Mouse (Mus musculus): ENCODE measurements at regions not wholly inside any gene's neighbourhood (a gene's known extent, or its start where the extent isn't known, plus 50 kb on each side); places are given as distances from the start of the nearest gene placed in this dataset.

- Histone ChIP-seq H3K9ac (no peak overlapping the region), H3K27ac (no peak overlapping the region), H3K9me3 (replicated peaks) (no peaks in the 10 kb centered on the region), H3K4me1 (0 out of 2 replicates have a peak, but pooled peaks cover 3% of the 10 kb centered on the region), H3K36me3 (no peaks in the 10 kb centered on the region), H3K4me2 (no peak overlapping the region), H3K4me3 (replicated peaks) (no peak overlapping the region), H3K27me3 (no peaks in the 10 kb centered on the region)
- ATAC-seq (replicated peaks; ENCODE audit: low FRiP score) = peak; percentile 75; the same call in 1 of the 2 replicates
- 18% methylated on average over 1 of the region's 1 CpGs for WGBS
These were observed 61.7 kb upstream of the Mtpn start for GRCm38 (mm10) chr6:35601373-35601772.

GRCm38 (mm10) chr6:35599841-35600240 is 60.2 kb upstream of the Mtpn start:
- 56% methylated on average over 1 of the region's 1 CpGs for WGBS
- Histone ChIP-seq H3K9ac (no peak overlapping the region), H3K4me3 (replicated peaks) (no peak overlapping the region), H3K27me3 (no peaks in the 10 kb centered on the region), H3K4me2 (no peak overlapping the region), H3K36me3 (no peaks in the 10 kb centered on the region), H3K9me3 (replicated peaks) (no peaks in the 10 kb centered on the region), H3K27ac (no peak overlapping the region), H3K4me1 (0 out of 2 replicates have a peak, but pooled peaks cover 3% of the 10 kb centered on the region)
- no peak for ATAC-seq (replicated peaks; ENCODE audit: low FRiP score)

- no peaks in the 10 kb centered on the region for H3K9me3 ChIP-seq (replicated peaks)
- H3K27ac ChIP-seq = no peak overlapping the region
- H3K36me3 ChIP-seq = no peaks in the 10 kb centered on the region
- H3K27me3 ChIP-seq = no peaks in the 10 kb centered on the region
- no peak for ATAC-seq (replicated peaks; ENCODE audit: low FRiP score)
- H3K4me2 ChIP-seq = no peak overlapping the region
- H3K4me3 ChIP-seq (replicated peaks) = no peak overlapping the region
- 0 out of 2 replicates have a peak, but pooled peaks cover 3% of the 10 kb centered on the region for H3K4me1 ChIP-seq
- 79% methylated on average over 12 of the region's 12 CpGs for WGBS
- H3K9ac ChIP-seq = no peak overlapping the region
These were observed 58.9 kb upstream of the Mtpn start for GRCm38 (mm10) chr6:35598406-35599185.

DNA sequence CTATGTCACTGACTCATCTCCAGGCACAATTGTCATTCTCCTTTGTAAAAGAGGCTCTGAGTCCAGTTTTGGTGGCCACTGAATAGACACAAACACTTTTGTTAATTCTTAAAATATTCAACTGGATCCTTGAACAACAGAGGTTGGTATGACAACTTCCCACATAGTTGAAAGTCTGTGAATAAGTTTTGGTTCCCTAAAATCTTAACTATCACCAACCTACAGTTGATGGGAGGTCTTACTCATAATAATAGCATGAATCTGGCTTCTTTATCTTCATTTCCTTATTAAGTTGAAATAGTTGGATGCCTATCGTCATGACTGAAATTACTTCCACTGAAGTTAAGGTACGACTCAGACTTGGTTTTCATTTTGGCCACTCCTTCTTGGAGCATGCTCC is 55.3 kb upstream of the Mtpn start:
- Histone ChIP-seq H3K9ac (no peak overlapping the region), H3K9me3 (replicated peaks) (no peaks in the 10 kb centered on the region), H3K4me1 (no peaks in the 10 kb centered on the region), H3K4me3 (replicated peaks) (no peak overlapping the region), H3K27me3 (no peaks in the 10 kb centered on the region), H3K36me3 (no peaks in the 10 kb centered on the region), H3K4me2 (no peak overlapping the region), H3K27ac (no peak overlapping the region)
- ATAC-seq (replicated peaks; ENCODE audit: low FRiP score) = no peak
- 91% methylated on average over 2 of the region's 2 CpGs for WGBS

DNA sequence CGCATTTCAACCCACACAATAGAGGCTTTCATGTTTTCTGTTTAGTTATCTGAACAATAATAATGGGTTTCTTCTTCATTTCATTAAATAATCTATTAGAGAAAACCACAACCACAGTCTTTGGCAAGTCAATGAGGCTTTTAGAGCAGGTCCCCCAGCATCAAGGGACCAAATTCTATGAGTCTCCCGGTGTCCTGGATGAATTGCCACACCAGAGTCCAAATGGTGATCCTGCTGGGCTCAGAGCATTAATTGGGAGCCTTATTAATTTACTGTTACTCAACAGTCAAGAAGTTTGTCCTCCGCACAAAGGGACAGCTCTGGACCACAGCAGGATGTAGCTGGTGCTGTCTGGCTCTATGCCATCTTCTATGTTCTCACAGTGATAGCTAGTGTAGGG is 52.5 kb upstream of the Mtpn start:
- Histone ChIP-seq H3K4me2 (no peak overlapping the region), H3K9me3 (replicated peaks) (no peaks in the 10 kb centered on the region)
- WGBS = 86% methylated on average over 3 of the region's 3 CpGs

More for the DNA sequence above, 52.5 kb upstream of the Mtpn start:
- Histone ChIP-seq H3K27ac (no peak overlapping the region), H3K36me3 (no peaks in the 10 kb centered on the region), H3K9ac (no peak overlapping the region), H3K27me3 (no peaks in the 10 kb centered on the region), H3K4me3 (replicated peaks) (no peak overlapping the region), H3K4me1 (no peaks in the 10 kb centered on the region)
- ATAC-seq (replicated peaks; ENCODE audit: low FRiP score) = no peak

Measured in kidney, embryonic 15.5 days (tissue).